Mouse (Mus musculus): ENCODE results near the gene Gm10031. TPM values are rescaled to one million over a fixed set of nuclear protein-coding genes. Genes with fewer than 3 reads are reported as not detected.

The Gm10031 gene
- 0.19 and 0.26 TPM in 2 replicates for polyA plus RNA-seq (2015; fragmentation: Nextera tagmentation; extraction: Ambion mirVana)

GRCm38 (mm10) chr1:156523842-156524241 lies at the start of gene Gm10031:
TSS of gene Gm10031 (plus strand) at chr1:156524012.

GRCm38 (mm10) chr1:156558024-156558930 lies 34.5 kb downstream of the Gm10031 start, which contains the start of gene Abl2:
TSS of gene Abl2 (plus strand) at chr1:156558786.

Other genes starting within 250 kb of the Gm10031 start
- gene Tdrd5, start 220.3 kb upstream of the Gm10031 start, polyA plus RNA-seq (2015; fragmentation: Nextera tagmentation; extraction: Ambion mirVana), result 0.11 TPM in 1 of 2 replicates, not detected in the other
- 0.71 TPM in 1 of 2 replicates, not detected in the other for gene Nphs2, start 213.3 kb upstream of the Gm10031 start, polyA plus RNA-seq (2015; fragmentation: Nextera tagmentation; extraction: Ambion mirVana)
- gene Gm2000, start 158.0 kb upstream of the Gm10031 start, polyA plus RNA-seq (2015; fragmentation: Nextera tagmentation; extraction: Ambion mirVana), result 587 and 655 TPM in 2 replicates
- gene Axdnd1, start 102.9 kb upstream of the Gm10031 start, polyA plus RNA-seq (2015; fragmentation: Nextera tagmentation; extraction: Ambion mirVana), result 0.08 and 0.24 TPM in 2 replicates
- gene Soat1, start 49.7 kb upstream of the Gm10031 start, polyA plus RNA-seq (2015; fragmentation: Nextera tagmentation; extraction: Ambion mirVana), result 14.6 and 17.7 TPM in 2 replicates
- gene Abl2, start 34.8 kb downstream of the Gm10031 start, polyA plus RNA-seq (2015; fragmentation: Nextera tagmentation; extraction: Ambion mirVana), result 2.1 and 2.2 TPM in 2 replicates
- gene Tor3a, start 150.3 kb downstream of the Gm10031 start, polyA plus RNA-seq (2015; fragmentation: Nextera tagmentation; extraction: Ambion mirVana), result 10.4 and 12.3 TPM in 2 replicates
- 16.7 and 19.6 TPM in 2 replicates for gene Fam20b, start 195.1 kb downstream of the Gm10031 start, polyA plus RNA-seq (2015; fragmentation: Nextera tagmentation; extraction: Ambion mirVana)